Mouse (Mus musculus) brain, adult 2 months (tissue): ENCODE results near the gene Alg14.

Source experiments
- DNase-seq: peaks from one replicate; pipeline ENCODE4 v3.0.0; 2011; ENCODE audit warnings: low read depth, low spot score

The Alg14 gene

GRCm38 (mm10) chr3:121403449-121403848 lies 111.9 kb downstream of the Alg14 start:
- DNase-seq = peak; percentile 53

GRCm38 (mm10) chr3:121405101-121405500 lies 113.5 kb downstream of the Alg14 start:
- DNase-seq = no peak

- DNase-seq = no peak
These were observed 115.8 kb downstream of the Alg14 start for GRCm38 (mm10) chr3:121407417-121407816.

- DNase-seq = no peak
These were observed 116.8 kb downstream of the Alg14 start for GRCm38 (mm10) chr3:121408386-121408785.

- DNase-seq = no peak
These were observed 119.9 kb downstream of the Alg14 start for GRCm38 (mm10) chr3:121411450-121411849.
